Mouse (Mus musculus): ENCODE measurements at regions not wholly inside any gene's neighbourhood (a gene's known extent, or its start where the extent isn't known, plus 50 kb on each side); places are given as distances from the start of the nearest gene placed in this dataset.

DNA sequence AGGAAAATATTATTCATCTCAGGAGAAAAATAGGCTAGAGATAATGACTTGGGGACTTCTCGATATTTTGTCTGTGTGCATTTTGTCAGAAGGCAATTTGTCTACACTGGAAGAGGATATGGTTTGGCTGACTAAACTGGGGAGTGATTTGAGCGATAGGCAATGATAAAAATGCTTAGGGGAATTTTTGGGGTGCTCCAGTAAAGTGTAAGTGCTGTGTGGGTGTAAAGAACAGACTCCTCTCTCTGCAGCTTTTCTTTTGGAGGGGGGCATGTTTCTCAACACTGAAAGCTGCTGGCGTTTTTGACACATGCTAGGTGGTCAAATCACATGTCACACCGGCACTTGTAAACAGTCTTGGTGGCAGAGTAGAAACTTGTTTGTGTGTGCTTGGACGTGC is 171.4 kb downstream of the Kcnrg start:
- TF ChIP-seq CTCF (IDR thresholded peaks at IDR 0.05; ENCODE audit: low read depth) (no peak), EP300 (optimal IDR thresholded peaks at IDR 0.05) (no peak)

Data from stomach, postnatal 0 days (tissue).